Mouse (Mus musculus) right cerebral cortex, postnatal 4 days (tissue): ENCODE data around the gene Mrgprg.

Experiments used
- DNase-seq: peaks from one replicate; pipeline ENCODE4 v3.0.0-alpha.2; 2022

Gene Mrgprg

GRCm38 (mm10) chr7:143755357-143756124, 11.3 kb downstream of the Mrgprg start:
- no peak for DNase-seq

- peak; percentile 52 for DNase-seq
These were observed 12.6 kb downstream of the Mrgprg start for GRCm38 (mm10) chr7:143753990-143754715.

- DNase-seq: no peak
These were observed 14.2 kb downstream of the Mrgprg start for GRCm38 (mm10) chr7:143752606-143753005.

- no peak for DNase-seq
These were observed 14.7 kb downstream of the Mrgprg start for GRCm38 (mm10) chr7:143752056-143752455.

GRCm38 (mm10) chr7:143751380-143751779, 15.4 kb downstream of the Mrgprg start:
- no peak for DNase-seq

GRCm38 (mm10) chr7:143749045-143749444, 17.7 kb downstream of the Mrgprg start:
- DNase-seq: no peak

- DNase-seq: peak; percentile 93
These were observed 18.5 kb downstream of the Mrgprg start for GRCm38 (mm10) chr7:143748041-143748868.

- no peak for DNase-seq
These were observed 26.1 kb downstream of the Mrgprg start for GRCm38 (mm10) chr7:143740653-143741052.

GRCm38 (mm10) chr7:143739511-143740461, 27.0 kb downstream of the Mrgprg start:
- peak; percentile 81 for DNase-seq

GRCm38 (mm10) chr7:143738601-143739006, 28.2 kb downstream of the Mrgprg start:
- DNase-seq: peak; percentile 16

GRCm38 (mm10) chr7:143738194-143738593, 28.6 kb downstream of the Mrgprg start:
- peak; percentile 32 for DNase-seq

GRCm38 (mm10) chr7:143733746-143734145, 33.0 kb downstream of the Mrgprg start:
- DNase-seq: no peak

- DNase-seq: no peak
These were observed 36.9 kb downstream of the Mrgprg start for GRCm38 (mm10) chr7:143729886-143730285.

- no peak for DNase-seq
These were observed 40.4 kb downstream of the Mrgprg start for GRCm38 (mm10) chr7:143726396-143726795.

GRCm38 (mm10) chr7:143723841-143724240, 43.0 kb downstream of the Mrgprg start:
- no peak for DNase-seq

- DNase-seq: no peak
These were observed 44.1 kb downstream of the Mrgprg start for GRCm38 (mm10) chr7:143722646-143723045.

- no peak for DNase-seq
These were observed 49.0 kb downstream of the Mrgprg start for GRCm38 (mm10) chr7:143717811-143718210.
